Mouse (Mus musculus): ENCODE results near the gene Pik3ca. TPM values are rescaled to one million over a fixed set of nuclear protein-coding genes. Genes with fewer than 3 reads are reported as not detected.
"Not testable (repeated sequence)": the region's sequence is repeated elsewhere in the genome, so short reads cannot be mapped to it uniquely, and the experiment has no call there.

Pik3ca gene
- polyA plus RNA-seq, 1 experiment from 2014 or later: 14.2 TPM

DNA sequence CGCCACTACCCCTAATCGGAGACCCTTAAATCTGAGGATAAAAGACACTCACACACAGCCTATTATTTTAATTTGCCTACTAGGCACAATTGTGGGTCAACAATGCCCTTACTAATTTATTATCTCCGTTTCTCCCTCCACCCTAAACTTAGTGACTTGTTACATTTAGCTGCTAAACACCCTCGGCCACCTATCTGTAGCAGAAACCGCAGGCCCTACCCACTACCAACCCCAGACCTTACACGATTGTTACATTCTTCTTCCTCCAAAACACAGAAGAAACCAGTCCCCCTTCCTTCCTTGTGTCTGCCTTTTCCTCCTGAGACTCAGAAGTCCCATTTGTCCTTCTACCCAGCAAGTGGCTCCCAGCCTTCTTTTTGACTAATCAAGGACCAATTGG, 9.3 kb downstream of the Pik3ca start:
- H3K4me1 ChIP-seq: 0 out of 2 replicates have a peak, but pooled peaks cover 2% of the 10 kb centered on the region
- no peak for ATAC-seq (ENCODE audit: low FRiP score)
- WGBS: 88% methylated on average over 6 of the region's 6 CpGs

DNA sequence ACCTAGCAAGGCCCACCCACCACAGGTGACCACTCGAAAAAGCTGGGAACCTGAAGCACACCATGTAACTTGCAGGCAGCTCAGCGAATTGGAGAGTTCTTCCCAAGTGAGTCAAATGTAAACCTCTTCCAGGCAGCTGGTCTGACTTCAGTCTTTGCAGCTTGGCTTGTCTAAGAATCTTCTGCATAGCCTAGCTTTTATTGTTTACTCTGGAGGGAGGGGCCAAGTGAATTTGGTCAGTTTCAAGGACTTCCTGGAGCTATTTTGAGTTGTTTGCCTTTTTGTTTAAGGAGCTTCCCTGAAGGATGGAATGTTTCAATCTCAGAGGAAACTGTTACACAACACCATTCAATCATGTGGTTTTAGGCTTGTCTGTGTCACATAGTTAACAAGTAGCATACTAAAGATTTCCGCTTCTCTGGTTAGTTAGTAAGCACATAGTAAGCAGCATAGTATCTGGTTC, 11.4 kb downstream of the Pik3ca start:
- no peaks in the 10 kb centered on the region for H3K9me3 ChIP-seq (replicated peaks)
- H3K27ac ChIP-seq: no peak overlapping the region
- no peaks in the 10 kb centered on the region for H3K36me3 ChIP-seq
- H3K4me1 ChIP-seq: peaks cover 3% of the 10 kb centered on the region; the same call in 1 of the 2 replicates
- ATAC-seq (ENCODE audit: low FRiP score): no peak
- H3K4me3 ChIP-seq: no peak overlapping the region
- H3K9ac ChIP-seq: no peak overlapping the region
- no peaks in the 10 kb centered on the region for H3K27me3 ChIP-seq
- no peak overlapping the region for H3K4me2 ChIP-seq (replicated peaks)
- 93% methylated on average over 3 of the region's 3 CpGs for WGBS

More for the DNA sequence above, 9.3 kb downstream of the Pik3ca start:
- H3K4me3 ChIP-seq: no peak overlapping the region
- no peak overlapping the region for H3K27ac ChIP-seq
- H3K27me3 ChIP-seq: no peaks in the 10 kb centered on the region
- no peaks in the 10 kb centered on the region for H3K36me3 ChIP-seq
- H3K4me2 ChIP-seq (replicated peaks): no peak overlapping the region
- H3K9ac ChIP-seq: no peak overlapping the region
- H3K9me3 ChIP-seq (replicated peaks): no peaks in the 10 kb centered on the region

DNA sequence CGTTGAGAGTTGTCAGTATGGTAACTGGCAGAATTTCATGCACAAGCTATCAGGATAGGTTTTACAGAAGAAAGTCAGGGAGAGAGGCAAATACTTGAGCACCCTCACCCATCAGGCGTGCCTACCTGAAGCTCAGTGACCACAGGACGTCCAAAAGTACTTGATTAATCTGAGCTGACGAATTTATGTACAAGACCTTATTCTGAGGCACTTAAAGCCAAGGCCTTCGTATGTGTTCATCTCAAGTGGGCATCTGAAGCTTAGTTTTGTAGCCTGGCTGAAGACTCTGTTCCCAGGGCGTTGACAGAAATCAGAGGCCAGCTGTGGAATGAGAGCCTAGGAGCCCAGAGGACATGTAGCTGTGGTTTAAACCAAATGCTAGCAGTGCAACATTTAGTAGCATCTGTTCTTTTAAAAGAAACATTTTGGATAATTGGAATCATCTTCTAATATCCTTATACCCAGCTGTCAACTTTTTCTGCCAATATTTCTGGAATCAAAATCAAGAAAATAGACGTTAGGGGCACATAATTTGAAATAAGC, 15.1 kb downstream of the Pik3ca start:
- no peak for ATAC-seq (ENCODE audit: low FRiP score)
- H3K4me1 ChIP-seq: peaks cover 15% of the 10 kb centered on the region; the same call in 1 of the 2 replicates
- no peak overlapping the region for H3K9ac ChIP-seq
- H3K36me3 ChIP-seq: no peaks in the 10 kb centered on the region
- no peak overlapping the region for H3K4me3 ChIP-seq
- no peaks in the 10 kb centered on the region for H3K27me3 ChIP-seq
- no peak overlapping the region for H3K27ac ChIP-seq
- no peaks in the 10 kb centered on the region for H3K9me3 ChIP-seq (replicated peaks)
- H3K4me2 ChIP-seq (replicated peaks): no peak overlapping the region
- 81% methylated on average over 7 of the region's 7 CpGs for WGBS

DNA sequence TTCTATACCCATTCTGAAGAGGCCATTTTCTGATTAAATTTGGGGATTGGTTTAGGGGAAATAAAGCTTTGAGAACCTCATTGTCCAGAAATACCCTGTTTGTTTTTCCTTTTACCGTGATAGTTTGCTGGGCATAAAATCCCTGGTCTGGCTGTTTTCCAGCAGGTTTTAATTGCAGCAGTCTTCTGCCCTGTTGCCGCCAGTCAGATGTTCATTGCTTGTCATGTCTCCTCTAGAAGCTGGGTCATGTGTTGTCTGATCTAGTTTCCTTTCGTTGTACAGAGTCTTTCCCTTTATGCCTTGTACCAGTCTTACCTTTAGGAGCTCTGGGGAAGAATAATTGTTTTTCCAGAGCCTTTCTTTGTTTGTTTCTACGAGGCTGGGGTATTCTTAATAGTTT, 16.9 kb downstream of the Pik3ca start:
- H3K27me3 ChIP-seq: no peaks in the 10 kb centered on the region
- H3K9me3 ChIP-seq (replicated peaks): no peaks in the 10 kb centered on the region
- no peak overlapping the region for H3K4me3 ChIP-seq
- WGBS: 55% methylated on average over 4 of the region's 4 CpGs
- no peak for ATAC-seq (ENCODE audit: low FRiP score)
- H3K27ac ChIP-seq: no peak overlapping the region
- H3K36me3 ChIP-seq: no peaks in the 10 kb centered on the region
- H3K4me2 ChIP-seq (replicated peaks): no peak overlapping the region
- no peak overlapping the region for H3K9ac ChIP-seq
- H3K4me1 ChIP-seq: peaks cover 15% of the 10 kb centered on the region; the same call in 1 of the 2 replicates

DNA sequence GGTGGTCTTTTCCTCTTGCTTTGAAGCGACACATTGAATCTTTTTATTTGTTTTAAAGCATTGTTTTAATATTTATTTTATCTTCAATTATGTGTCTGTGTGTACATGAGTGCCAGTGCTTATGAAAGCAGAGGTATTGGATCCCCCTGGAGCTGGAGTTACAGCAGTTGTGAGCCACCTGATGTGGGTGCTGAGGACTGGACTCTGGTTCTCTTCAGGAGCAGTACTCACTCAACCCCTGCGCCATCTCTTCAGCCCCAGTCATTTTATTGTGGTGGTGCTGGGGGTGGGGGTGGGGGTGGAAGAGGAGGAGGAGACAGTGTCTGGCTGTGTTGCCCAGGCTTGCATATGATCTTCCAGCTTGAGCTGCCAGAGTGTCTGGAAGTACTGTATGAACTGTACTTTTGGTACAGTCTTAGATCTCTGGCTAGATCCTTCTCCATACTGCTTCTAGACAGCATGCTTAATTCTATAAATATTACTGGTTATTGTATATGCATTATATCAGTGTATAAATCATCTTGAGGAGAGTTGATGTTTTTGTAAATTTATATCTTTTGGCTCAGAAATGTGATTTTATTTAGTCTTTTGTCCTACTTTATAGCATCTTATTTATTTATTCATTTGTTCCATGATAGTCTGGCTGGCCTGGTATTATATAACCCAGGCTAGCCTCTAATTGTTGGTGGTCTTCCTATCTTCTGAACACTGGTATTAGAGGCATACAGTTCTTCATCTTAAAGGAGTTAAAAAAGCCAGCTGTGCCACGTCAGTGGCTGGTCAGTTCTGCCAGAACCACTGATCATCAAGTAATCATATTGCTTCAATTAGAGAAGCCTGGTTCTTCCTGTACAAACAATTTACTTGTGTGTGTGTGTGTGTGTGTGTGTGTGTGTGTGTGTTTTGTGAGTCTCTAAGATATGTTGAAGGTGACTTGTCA, 18.2 kb downstream of the Pik3ca start:
- WGBS: 74% methylated on average over 3 of the region's 3 CpGs
- Histone ChIP-seq H3K36me3 (no peaks in the 10 kb centered on the region), H3K4me3 (no peak overlapping the region), H3K4me1 (peaks cover 15% of the 10 kb centered on the region; the same call in 1 of the 2 replicates), H3K9me3 (replicated peaks) (no peaks in the 10 kb centered on the region), H3K9ac (no peak overlapping the region), H3K27me3 (no peaks in the 10 kb centered on the region), H3K27ac (no peak overlapping the region), H3K4me2 (replicated peaks) (no peak overlapping the region)
- no peak for ATAC-seq (ENCODE audit: low FRiP score)

DNA sequence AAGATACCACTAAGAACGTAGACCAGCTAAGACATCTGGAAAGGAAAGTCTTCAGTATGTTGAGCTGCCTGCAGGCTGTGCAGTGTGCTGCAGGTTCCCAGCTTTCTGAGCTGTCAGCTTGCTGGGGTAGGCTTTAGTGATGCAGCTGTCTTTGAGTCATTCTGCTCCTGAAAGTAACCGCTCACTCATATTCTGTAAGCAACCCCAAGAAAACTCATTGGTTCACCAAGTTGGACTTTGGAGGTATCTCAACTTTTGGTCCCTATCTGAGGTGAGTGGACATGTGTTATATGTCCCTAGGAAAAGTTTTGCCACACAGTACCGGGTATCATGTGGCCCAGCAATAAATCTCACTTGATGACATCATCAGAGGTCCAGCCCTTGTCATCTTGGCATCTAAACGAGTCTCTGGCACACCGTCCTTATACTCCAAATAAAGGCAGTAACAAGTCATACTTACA, 20.3 kb downstream of the Pik3ca start:
- Histone ChIP-seq H3K27ac (no peak overlapping the region), H3K36me3 (no peaks in the 10 kb centered on the region), H3K4me2 (replicated peaks) (no peak overlapping the region), H3K9me3 (replicated peaks) (no peaks in the 10 kb centered on the region), H3K27me3 (no peaks in the 10 kb centered on the region), H3K4me3 (no peak overlapping the region), H3K9ac (no peak overlapping the region), H3K4me1 (peaks cover 15% of the 10 kb centered on the region; the same call in 1 of the 2 replicates)
- WGBS: 93% methylated on average over 5 of the region's 5 CpGs
- ATAC-seq (ENCODE audit: low FRiP score): no peak

DNA sequence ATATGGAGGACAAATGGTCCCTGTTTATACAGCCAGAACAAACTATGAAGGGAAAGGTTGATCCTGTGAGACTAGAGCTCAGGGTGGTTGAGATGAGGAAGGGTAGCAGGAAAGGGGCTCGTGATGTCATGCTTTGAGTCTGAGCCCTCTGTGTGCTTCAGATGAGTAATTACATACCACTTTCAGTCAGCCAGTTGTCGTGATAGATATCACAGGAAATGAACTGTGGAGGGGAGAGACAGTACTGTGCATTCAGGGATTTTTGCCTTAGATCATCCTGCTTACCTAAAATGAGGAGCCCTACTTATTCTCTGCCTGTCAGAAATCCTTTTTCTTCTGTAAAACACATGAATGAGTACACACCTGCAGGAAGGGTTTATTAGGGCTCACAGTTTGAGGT, 22.4 kb downstream of the Pik3ca start:
- ATAC-seq (ENCODE audit: low FRiP score): no peak
- Histone ChIP-seq H3K27me3 (no peaks in the 10 kb centered on the region), H3K9me3 (replicated peaks) (no peaks in the 10 kb centered on the region), H3K4me2 (replicated peaks) (no peak overlapping the region), H3K27ac (no peak overlapping the region), H3K4me3 (no peak overlapping the region), H3K36me3 (0 out of 2 replicates have a peak, but pooled peaks cover 7% of the 10 kb centered on the region), H3K9ac (no peak overlapping the region), H3K4me1 (peaks cover 9% of the 10 kb centered on the region; the same call in 1 of the 2 replicates)
- 77% methylated on average over 2 of the region's 2 CpGs for WGBS

DNA sequence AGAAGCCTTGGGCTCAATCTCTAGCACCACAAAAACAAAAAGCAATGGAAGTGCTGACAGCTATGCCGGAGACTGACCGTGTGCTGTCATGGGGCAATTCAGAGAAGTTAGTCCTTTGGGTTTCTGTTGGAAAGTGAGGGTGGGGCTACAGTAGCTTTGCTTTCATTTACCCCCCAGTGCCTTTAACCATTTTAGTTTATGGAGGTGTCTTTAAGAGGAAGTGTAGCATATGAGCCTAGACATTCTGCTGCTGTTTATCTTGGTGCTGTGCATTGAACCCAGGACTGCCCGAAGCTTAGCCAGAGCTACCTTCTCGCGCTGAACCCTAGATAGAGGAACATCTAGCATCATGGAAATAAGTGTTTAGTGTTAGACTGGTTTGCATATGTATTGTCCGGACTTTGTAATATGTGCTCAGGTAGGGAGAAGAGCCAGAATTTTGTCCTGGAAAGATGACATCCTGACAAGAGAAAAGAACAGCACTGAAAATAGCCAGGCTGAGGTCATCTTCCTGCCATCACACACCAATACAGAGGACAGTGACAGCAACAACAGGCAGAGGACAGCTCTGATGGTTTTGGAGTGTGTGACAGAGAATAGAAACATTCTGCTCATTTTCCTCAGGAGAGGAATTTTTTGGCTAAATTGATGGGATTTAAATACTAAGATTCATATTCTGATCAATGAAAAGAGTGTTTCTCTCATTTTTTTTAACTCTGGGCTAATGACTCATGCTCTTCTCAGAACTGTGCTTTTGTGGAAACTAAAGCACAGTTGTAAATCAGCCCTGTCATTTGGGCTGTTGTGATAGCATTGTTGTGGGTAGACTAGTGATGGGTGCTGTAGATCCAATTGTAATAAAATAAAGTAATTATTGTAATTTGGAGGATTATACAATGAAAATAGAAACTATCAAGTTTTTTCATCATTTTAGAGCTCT, 23.9 kb downstream of the Pik3ca start:
- ATAC-seq (ENCODE audit: low FRiP score): no peak
- Histone ChIP-seq H3K27ac (no peak overlapping the region), H3K9ac (no peak overlapping the region), H3K36me3 (0 out of 2 replicates have a peak, but pooled peaks cover 7% of the 10 kb centered on the region), H3K4me3 (no peak overlapping the region), H3K9me3 (replicated peaks) (no peaks in the 10 kb centered on the region), H3K27me3 (no peaks in the 10 kb centered on the region), H3K4me1 (0 out of 2 replicates have a peak, but pooled peaks cover 1% of the 10 kb centered on the region), H3K4me2 (replicated peaks) (no peak overlapping the region)
- 89% methylated on average over 6 of the region's 6 CpGs for WGBS

DNA sequence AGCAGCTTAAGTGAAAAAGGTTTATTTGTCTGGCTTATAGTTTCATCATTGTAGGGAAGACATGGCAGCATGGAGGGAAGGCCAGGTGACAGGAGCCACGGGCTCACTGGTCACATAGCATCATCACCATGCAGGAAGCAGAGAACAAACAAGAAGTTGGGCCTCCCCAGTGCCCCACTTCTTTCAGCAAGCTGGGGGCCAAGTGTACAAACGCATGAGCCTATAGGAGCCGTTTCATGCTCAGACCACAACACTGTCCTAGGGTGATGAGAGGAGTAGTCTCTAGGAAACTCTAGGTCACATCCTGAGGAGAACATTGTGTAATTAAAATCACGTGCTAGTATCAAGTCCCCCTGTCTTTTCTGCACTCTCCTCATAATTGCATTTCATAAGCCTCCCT, 30.2 kb downstream of the Pik3ca start:
- Histone ChIP-seq H3K9ac (no peak overlapping the region), H3K4me2 (replicated peaks) (no peak overlapping the region), H3K9me3 (replicated peaks) (no peaks in the 10 kb centered on the region), H3K36me3 (0 out of 2 replicates have a peak, but pooled peaks cover 7% of the 10 kb centered on the region), H3K27me3 (no peaks in the 10 kb centered on the region), H3K27ac (no peak overlapping the region), H3K4me3 (no peak overlapping the region), H3K4me1 (no peaks in the 10 kb centered on the region)
- WGBS: 83% methylated on average over 4 of the region's 4 CpGs
- no peak for ATAC-seq (ENCODE audit: low FRiP score)

DNA sequence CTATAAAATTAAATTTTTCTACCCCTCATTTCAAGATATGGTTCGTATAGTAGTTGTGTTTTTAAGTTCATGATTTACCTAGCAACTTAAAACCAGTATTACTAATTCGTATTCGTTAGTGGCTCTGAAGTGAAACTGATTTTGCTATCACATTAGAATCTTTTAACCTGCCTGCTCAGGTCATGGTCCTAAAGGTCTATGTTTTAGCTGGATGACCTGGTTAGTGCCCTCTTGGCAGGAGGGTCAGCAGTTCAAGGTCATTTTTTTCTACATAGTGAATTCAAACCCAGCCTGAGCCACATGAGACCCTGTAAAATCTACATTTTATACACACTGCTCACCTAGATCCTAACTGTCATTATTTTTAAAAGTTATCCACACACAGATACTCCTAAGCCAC, 30.9 kb downstream of the Pik3ca start:
- Histone ChIP-seq H3K36me3 (0 out of 2 replicates have a peak, but pooled peaks cover 7% of the 10 kb centered on the region), H3K4me1 (no peaks in the 10 kb centered on the region), H3K27me3 (no peaks in the 10 kb centered on the region), H3K4me2 (replicated peaks) (no peak overlapping the region), H3K27ac (no peak overlapping the region), H3K9me3 (replicated peaks) (no peaks in the 10 kb centered on the region), H3K9ac (no peak overlapping the region), H3K4me3 (no peak overlapping the region)
- WGBS: 93% methylated on average over 3 of the region's 3 CpGs
- ATAC-seq (ENCODE audit: low FRiP score): no peak

DNA sequence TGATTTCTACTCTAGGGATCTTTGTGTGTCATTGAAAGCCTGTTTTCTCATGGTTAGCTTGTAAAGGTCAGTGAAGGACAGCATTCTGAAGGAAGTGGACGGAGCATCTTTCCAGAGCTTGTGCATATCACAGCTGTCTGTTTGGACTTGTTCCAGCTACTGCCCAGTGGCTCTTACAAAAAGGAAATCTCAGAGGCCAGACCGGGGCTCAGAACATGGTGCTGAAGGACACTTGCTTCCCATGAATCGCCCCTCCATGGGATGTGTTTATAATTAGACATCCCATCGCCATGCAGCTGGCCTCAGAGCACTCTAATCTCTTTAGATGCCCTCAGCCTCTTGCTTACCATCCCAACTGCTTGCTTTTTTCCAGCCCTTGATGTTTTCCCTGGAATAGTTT, 31.4 kb downstream of the Pik3ca start:
- H3K9me3 ChIP-seq (replicated peaks): no peaks in the 10 kb centered on the region

DNA sequence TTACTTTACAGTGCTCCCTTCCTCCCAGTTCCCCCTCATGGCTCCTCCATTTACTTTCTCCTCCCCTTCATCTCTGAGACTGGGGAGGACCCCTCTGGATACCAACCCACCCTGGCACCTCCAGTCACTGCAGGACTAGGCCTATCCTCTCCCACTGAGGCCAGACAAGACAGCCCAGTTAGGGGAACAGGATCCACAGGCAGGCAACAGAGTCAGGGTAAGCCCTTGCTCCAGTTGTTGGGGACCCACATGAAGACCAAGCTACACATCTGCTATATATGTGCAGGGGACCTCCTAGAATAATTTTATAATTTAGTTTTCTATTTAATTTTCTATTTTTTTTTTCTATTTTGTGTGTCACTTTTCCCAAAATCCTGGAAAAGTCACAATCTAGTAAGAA, 31.9 kb downstream of the Pik3ca start:
- H3K4me2 ChIP-seq (replicated peaks); H3K4me1 ChIP-seq; H3K27me3 ChIP-seq; H3K36me3 ChIP-seq; H3K4me3 ChIP-seq; H3K27ac ChIP-seq; H3K9ac ChIP-seq; ATAC-seq (ENCODE audit: low FRiP score); H3K9me3 ChIP-seq (replicated peaks): not testable (repeated sequence)

More for the DNA sequence above, 31.4 kb downstream of the Pik3ca start:
- 0 out of 2 replicates have a peak, but pooled peaks cover 4% of the 10 kb centered on the region for H3K36me3 ChIP-seq
- no peaks in the 10 kb centered on the region for H3K27me3 ChIP-seq
- no peak overlapping the region for H3K9ac ChIP-seq
- no peak overlapping the region for H3K4me2 ChIP-seq (replicated peaks)
- H3K4me1 ChIP-seq: no peaks in the 10 kb centered on the region
- WGBS: 81% methylated on average over 4 of the region's 4 CpGs
- no peak overlapping the region for H3K4me3 ChIP-seq
- ATAC-seq (ENCODE audit: low FRiP score): no peak
- H3K27ac ChIP-seq: no peak overlapping the region
